Mouse (Mus musculus): ENCODE results near the gene Slc25a39.
A peak's percentile ranks its signal among the peaks of the same experiment; 100 is the strongest.
"Not testable (repeated sequence)": the region's sequence is repeated elsewhere in the genome, so short reads cannot be mapped to it uniquely, and the experiment has no call there.

The Slc25a39 gene

DNA sequence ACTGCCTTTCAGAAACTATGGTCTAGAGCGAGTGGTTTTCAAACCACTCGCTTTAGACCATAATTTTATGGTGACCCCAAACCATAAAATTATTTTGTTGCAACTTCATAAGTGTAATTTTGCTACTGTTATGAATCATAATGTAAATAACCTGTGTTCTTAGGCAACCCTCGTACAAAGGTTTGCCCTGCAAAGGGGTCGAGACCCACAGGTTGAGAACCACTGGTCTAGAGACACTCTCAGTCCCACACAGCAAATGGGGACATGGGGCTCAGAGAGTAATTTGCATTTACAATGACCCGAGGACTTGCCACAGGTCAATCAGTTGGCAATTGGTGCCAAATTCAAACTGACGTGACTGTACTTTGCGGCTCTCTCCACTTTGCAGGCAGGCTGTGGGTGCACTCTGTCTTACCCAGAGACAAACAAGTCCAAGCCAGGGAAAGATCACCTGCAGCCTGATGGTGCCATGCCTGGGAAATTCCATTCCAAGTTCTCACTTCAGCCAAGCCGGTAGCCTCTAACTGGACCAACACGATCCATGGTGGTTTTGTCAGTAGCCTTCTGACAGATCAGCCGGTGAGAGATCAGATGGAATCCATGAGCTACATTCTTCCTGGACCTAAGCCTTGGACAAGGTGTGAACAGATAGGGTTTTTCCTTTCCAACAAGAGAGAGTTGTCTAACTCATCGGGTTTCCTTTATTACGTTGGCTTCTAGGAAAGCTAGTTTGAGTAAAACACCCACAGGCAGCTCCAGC, 35.6 kb downstream of the Slc25a39 start:
- DNase-seq (ENCODE audit: low spot score), result no peak

DNA sequence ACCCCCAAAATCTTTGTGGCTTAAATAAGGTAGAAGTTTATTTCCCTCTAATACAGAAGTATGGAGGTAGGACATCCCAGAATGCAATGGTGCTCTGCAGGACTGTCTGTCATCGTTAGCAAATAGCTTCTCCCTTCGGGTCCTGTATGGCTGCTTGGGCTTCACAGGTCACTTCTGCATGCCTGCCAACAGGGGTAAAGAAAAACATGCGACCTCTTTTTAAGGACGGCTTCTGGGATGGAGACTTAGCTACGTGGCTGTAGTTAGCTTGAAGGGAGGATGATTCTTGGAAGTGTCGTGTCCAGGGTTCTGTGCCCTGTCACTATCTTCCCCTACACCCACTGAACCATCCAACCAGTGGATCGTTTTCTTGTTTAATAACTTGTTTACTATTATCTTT, 37.5 kb downstream of the Slc25a39 start:
- DNase-seq (ENCODE audit: low spot score), result no peak

DNA sequence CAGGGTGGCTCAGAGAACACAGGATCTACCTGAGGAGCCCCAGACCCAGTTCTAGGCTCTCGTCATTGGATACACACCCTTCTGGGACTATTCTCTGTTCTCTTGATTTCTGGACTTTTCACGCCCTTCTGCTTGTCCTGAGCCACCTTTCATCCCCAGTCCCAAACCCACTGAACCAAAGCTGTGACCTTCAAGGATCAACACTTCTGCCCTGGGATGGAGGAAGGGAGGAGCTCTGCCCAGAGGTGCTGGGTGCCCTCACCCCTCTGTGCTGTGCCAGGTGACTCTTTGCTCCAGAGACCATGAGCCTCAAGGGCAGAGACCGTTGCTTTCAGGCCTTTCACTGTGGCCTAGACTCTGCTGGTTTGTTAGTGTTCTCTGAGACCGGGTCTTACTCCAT, 38.5 kb downstream of the Slc25a39 start:
- DNase-seq (ENCODE audit: low spot score), result no peak

DNA sequence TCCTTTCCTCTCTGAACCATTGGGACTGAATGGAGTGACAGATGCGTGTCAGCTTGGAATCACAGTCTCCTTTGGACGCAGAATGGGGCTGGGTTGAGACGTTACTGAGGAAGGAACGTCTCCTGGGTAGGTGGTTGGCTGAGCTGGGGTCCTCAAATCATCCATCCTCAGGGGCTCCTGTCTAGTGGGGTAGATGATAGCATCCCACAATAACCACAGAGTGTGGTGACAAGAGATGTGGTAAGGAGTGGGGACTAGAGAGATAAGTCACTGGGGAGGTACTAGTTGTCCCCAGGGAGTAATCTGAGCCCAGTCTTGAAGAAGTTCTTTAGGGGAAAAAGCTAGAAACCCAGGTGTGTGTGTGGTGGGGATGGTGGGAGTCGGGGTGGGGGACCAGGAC, 39.4 kb downstream of the Slc25a39 start:
- DNase-seq (ENCODE audit: low spot score), result no peak

DNA sequence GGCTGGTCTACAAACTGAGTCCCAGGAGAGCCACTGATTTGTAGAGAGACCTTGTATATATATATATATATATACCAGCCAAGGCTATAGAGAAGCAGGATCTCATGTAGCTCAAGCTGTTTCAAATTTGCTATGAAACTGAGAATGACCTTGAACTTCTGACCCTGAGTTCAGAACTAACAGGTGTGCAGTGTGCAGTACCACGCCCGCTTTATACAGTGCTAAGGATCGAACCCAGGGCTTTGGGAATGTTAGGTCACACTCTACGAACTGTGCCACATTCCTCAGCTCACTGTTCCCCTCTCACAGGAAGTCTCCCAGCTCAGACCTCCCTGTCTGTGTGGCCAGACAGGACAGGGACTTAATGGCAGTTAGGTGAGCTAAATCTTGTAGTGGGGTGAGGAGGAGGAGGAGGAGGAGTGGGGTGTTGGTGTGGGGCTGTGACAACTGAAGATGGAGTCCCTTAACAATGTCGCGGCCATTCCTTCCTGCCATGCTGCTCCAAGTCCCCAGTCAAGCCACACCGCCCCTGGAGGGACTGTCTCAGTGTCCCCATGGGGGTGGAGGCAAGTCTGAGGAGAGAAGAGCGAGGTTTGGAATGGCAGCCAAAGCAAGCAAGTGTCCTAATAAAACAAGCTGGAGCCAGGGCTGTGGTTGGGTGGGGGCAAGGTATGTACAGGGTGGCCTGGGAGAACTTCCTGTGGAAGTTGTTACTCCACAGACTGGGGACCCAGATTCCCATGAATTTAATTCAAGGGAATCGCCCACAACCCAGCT, 40.1 kb downstream of the Slc25a39 start:
- no peak for DNase-seq (ENCODE audit: low spot score)

DNA sequence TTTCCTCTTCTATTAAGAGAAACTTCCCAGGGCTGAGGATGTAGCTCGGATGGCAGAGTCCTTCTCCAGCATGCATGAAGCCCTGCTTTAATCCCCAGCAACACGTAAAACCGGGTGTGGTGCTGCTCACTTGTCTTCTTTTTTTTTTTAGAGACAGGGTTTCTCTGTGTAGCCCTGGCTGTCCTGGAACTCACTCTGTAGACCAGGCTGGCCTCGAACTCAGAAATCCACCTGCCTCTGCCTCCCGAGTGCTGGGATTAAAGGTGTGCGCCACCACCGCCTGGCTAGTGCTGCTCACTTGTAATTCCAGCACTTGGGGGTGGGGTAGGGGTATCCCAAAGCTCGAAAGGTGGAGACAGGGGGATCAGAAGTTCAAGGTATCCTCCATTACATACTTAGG, 41.6 kb downstream of the Slc25a39 start, which contains the start of gene Slc4a1:
TSS of gene Slc4a1 (minus strand) at position 101 of the 400 bp plus-strand sequence.
- not testable (repeated sequence) for DNase-seq (ENCODE audit: low spot score)

DNA sequence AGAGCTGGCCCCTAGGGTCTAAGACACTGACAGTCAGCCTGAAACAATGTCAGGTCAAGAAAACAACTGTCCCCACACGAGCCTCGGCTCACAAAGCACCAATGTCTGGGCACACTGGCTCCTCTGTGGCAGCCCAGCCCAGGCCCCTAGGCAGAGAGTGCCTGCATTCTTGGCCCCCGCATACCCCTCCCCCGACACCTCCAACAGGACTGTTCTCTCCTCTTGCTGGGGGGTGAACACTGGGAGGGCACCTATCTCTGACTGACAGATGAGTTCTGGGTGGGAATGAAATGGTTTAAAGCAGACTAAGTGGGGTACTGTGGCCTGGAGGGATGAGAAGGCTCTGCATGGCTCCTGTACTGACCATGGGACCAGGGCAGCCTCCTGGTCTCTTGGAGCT, 42.0 kb downstream of the Slc25a39 start:
- no peak for DNase-seq (ENCODE audit: low spot score)

DNA sequence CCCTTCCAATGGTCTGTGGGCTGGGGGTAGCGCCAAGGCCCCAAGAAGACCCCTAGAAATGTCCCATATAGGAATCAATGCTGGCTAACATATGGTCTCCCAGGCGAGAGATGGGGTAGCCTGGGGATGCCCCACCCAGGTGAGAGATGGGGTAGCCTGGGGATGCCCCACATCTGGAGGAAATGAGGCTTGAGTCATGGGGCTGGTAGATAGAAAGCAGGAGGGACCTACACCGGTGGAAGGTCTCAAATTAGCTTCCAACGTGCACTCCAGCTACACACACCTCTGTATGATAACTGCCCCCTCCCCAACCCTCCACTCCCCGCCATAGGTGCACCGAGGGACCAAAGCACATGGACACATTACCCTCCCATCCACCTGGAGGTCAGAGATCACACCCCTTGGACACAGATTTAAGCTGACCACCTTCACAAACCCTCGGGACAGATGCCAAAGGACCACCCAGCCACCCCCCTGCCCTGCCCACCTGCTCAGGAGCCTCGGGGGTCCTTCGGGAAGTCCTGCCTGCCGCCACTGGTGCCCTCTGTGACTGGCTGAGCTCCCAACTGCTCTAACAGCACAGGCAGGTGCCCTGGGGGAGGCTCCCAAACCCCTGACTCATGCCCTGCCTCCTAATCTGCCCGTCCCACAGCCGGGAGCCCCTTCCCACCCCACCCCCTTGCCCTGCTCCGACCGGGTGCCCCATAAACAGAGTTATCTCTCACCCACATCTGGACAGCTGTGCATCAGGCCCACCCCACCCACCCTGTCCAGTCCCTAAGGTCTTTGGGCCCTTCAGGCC, 43.0 kb downstream of the Slc25a39 start:
- DNase-seq (ENCODE audit: low spot score), result peak; percentile 43

DNA sequence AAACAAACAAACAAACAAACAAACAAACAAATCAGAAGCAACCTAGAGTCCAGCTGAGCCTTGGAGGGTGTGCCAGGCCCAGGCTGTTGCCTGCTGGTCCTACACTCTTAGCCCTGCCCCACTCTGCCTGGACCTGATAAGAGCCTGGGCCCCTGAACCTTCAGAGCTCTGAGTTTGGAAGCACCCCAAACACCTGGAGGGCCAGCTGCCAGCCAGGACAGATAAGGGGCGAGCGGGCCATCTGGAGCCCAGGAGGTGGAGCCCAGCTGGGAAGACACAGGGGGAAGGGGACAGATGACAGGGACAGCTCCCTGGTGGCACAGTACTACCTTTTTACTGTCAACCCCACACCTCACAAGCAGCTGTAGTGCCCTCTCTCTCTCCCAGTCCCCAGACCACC, 44.1 kb downstream of the Slc25a39 start:
- DNase-seq (ENCODE audit: low spot score), result peak; percentile 44

DNA sequence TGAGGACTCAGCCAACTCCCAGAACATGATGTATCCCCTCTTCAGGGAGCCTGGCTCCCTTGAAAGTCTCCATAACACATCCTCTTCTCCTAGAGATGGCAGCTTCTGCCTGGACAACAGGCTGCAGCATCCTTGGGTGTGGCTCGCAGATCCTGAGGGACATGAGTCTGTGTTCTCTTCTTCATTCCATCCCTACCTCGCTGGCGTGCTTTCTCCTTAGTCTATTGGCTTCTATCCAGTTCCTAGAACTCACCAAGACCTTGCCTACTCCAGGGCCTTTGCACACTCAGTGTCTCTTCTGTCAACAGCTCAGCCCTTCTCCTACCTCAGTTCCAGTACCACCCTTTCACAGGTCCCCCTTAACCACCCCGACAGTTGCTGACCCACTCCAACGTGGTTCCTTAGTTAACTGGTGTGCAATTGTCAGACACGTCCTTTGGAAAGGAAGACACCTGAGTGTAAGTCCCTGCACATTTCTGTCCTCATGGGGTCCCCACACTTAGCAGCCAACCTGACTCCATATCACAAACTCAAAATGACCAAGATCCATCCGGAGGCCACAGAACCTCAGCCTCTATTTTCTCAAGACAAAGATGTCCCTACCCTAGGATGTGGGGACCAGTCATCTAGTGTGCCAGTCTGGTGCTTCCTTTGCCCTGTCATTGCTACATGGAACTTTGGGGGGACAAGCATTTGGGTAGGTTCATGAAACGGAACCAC, 45.8 kb downstream of the Slc25a39 start:
- no peak for DNase-seq (ENCODE audit: low spot score)

DNA sequence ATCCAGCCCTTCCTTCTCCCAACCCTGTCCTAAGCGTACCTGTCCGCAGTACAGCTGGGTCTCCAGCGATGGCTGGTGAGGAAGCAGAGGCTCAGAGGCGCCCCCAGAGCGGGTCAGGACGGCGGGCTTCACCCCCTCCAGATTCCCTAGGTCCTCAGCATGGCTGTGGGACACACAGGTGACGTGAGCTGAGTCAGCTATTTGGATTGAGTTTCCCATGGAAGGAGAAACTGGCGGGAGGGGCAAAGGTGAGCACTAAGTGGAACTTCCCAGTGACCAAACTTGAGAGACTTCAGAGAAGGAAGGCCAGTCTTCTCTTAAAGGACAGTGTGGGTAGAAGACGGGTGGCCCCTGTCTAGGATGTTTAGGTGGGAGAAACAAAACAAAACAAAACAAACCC, 49.4 kb downstream of the Slc25a39 start:
- no peak for DNase-seq (ENCODE audit: low spot score)

DNA sequence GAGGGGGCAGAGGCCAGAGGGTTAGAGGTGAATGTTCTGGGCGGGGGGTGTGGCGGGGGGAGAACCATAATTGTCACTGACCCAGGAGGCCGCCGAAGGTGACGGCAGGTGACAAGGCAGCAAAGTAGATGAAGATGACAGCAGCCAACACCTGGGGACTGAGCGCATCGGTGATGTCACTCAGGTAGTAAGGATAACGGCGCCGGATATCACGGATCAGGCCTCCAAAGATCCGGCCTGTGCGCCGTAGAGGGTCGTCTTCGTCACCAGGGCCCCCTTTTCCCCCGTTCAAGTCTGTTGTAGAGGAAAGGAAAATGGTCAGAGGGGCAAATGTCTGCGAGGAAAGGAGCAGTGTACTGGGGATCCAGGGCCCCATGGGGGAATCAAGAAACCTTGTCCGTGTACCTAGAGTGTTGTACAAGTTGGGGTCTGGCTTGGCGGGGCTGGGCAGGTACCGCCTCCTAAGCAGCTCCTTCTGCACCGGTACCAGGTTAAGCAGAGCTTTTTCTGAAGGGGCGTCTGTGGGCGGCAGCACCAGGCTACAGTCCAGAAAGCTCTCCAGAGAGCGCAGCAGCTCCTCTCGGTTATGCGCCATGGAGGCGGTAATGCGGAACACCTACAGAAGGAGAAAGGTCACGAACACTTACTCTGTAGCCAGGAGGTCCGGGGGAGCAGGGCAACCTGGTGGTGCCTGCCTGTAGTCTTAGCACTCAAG, 51.0 kb downstream of the Slc25a39 start:
- no peak for DNase-seq (ENCODE audit: low spot score)

DNA sequence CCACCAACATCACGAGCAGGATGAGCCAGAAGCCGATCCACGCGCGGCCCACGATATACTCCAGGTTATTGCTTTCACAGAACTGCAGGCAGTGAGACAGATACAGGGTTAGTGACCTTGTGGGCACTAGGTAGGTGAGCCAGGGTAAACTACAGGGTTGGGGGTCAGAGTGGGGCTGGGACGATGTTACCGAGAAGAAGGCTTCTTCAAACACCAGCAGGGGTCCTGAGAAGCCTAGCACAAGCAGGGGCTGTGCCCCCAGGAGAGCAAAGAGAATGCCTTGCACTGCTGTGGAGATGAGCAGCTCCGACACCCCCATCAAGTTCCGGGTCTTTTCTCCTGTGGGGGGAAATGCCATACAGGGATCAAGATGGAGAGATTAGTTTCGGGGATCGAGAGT, 51.6 kb downstream of the Slc25a39 start:
- DNase-seq (ENCODE audit: low spot score), result no peak

DNA sequence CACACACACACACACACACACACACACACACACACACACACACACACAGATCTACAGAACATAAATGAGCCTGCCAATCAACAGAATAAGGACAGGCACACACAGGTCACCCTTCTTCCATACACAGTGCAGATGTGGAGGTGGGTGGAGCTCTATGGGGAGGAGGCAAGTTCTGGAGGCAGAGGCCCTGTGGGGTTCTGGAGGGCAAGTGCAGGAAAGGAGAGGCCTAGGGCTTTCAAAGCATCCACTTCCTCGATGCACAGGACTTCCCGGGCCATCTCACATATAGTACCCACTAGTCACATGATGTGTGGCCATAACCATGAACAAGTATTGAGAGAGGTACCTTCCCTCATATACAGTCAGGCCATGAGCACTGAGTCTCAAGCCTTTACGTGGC, 52.2 kb downstream of the Slc25a39 start:
- no peak for DNase-seq (ENCODE audit: low spot score)

DNA sequence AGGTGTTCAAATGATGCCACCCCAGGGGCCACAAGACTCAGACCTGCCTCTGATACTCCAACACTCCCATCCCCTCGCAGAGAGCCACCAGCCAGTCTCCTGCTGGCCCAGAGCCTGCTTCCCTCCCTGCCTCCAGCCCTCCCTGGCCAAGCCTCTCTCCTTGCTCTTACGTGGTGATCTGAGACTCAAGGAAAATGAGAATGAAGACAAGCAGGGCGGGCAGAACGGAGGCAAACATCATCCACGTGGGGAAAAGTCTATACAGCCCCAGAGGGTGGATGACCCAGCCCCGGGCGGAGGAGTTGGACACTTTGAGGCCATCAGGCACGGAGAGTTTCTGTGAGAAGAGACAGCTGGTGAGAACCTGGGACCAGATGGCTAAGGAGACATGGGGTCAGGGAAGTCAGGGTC, 54.7 kb downstream of the Slc25a39 start:
- no peak for DNase-seq (ENCODE audit: low spot score)
